Mouse (Mus musculus) frontal cortex, postnatal 14 days (tissue): ENCODE data around the gene Olfr1308.

Experiments used
- DNase-seq, 2 experiments: peaks; one replicate each; pipeline ENCODE4 v3.0.0; 2022; ENCODE audit warnings: low spot score in 2 of 2

Olfr1308 gene

GRCm38 (mm10) chr2:111964844-111965243 is at the start of gene Olfr1308:
Gene Olfr1308, minus strand, starts transcription at chr2:111964944.
- DNase-seq = no peak

- DNase-seq = no peak
These were observed 47.9 kb upstream of the Olfr1308 start, which contains the start of gene Olfr1310 for GRCm38 (mm10) chr2:112012608-112013007. Gene Olfr1310, minus strand, starts transcription at chr2:112012708.

DNA sequence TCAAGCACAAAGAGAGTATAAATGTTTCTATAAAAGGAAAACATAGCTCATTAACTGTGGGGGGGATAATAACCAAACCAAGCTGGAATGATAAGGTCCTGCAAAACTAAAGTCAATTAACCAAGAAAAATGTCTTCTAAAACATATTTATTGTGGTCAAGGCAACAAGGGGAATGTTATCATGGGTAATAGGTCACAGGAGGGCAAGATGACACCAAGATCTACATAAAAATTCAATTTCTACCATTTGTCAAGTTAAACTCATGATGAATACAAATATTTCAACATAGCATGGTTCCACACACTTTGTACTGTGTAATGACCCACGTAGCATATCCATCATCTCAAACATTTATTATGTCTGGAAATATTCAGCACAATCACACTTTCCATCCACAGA is 25.4 kb upstream of the Olfr1308 start, which contains the start of gene Olfr1309:
Gene Olfr1309 (minus strand): TSS at position 101 of the 400 bp plus-strand sequence.
- no peak for DNase-seq

- no peak for DNase-seq
These were observed 15.4 kb downstream of the Olfr1308 start, which contains the start of gene Olfr1307 for GRCm38 (mm10) chr2:111949340-111949739. Gene Olfr1307, minus strand, starts transcription at chr2:111949440.

DNA sequence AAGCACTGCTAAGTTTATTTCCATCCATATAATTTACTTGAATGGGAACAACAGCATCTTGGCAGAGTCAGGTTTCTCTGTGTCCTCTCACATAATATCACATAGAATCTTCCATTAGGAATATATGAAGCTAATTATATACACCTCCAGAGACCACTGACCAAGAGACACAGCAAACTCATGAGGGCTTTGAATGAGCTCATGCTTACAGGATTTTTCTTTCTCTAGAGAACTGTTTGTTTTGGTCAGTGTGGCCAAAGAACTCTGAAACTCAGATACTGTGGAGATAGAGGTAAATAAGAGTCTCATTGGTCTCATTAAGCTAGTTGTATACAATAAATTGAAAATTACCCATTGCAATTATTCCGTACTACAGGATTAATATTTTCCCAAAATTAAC is 48.6 kb downstream of the Olfr1308 start, which contains the start of gene Olfr1306:
Gene Olfr1306 (minus strand): TSS at position 101 of the 400 bp plus-strand sequence.
- DNase-seq = no peak
